Mouse (Mus musculus) B cell, adult (primary cell): ENCODE results near the gene Gm14190. TPM values are rescaled to one million over a fixed set of nuclear protein-coding genes. Genes with fewer than 3 reads are reported as not detected.

Experiments
- total RNA-seq: library from RNA; stranded (reverse); gene quantifications from 4 replicates; pipeline ENCODE4 v1.2.4, GENCODE M21; 2023; ENCODE audit not compliant: inconsistent age

Gene Gm14190
- total RNA-seq: not detected in 4 replicates

DNA sequence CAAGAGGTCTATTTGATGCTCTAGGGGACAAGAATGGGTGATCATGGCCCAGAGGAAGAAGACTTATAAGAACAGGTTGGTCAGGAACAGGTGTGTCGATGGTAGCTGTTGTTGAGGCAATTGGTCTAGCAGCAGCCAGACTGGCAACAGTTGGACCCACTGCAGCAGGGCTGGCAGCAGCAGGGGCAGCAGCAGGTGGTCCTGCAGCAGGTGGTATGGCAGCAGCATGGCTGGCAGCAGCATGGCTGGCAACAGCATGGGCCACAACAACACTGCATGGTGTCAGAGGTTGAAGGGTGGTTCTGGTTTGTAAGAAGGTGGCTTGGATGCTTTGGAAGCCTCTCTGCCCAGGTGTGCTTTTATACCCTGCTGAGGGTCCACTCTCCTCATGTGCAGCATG, at the start of gene Gm14190:
Gene Gm14190, minus strand, starts transcription at position 278 of the 400 bp plus-strand sequence.

DNA sequence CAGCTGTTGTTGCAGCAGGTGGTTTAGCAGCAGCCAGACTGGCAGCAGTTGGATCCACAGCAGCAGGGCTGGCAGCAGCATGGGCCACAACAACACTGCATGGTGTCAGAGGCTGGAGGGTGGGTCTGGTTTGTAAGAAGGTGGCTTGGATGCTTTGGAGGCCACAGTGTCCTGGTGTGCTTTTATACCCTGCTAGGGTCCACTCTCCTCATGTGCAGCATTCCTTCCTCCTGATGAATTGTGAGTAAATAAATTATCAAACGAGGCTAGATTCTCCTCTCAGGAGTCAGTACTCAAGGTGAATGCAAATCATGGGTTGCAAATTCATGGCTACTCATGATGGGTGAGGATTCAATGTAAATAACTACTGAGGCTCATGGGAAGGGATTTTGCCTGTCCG, 43.6 kb upstream of the Gm14190 start, which contains the start of gene Gm14180:
Gene Gm14180, minus strand, starts transcription at position 101 of the 400 bp plus-strand sequence.

DNA sequence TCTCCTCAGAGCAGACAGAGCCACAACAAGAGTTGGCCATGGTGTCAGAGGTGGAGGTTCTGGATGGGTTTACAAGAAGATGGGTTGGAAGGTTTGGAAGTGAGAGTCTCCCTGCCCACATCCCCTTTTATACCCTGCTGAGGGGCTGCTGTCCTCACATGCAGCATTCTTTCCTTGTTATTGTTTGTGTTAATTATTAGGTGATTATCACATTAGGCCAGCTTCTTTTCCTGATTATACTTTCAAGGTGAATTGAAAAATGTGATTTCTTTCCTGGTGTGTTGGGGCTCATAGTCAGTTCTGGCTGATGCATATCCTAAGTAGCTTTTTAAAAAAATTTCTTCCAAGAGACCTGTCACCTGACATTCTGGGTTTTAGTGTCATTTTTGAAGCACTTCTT, 24.7 kb downstream of the Gm14190 start, which contains the start of gene Krtap4-6:
Gene Krtap4-6, minus strand, starts transcription at position 101 of the 400 bp plus-strand sequence.

GRCm38 (mm10) chr11:99658467-99659010, 32.0 kb downstream of the Gm14190 start, which contains the start of gene Gm11563:
Gm11563 (minus strand) TSS chr11:99658960.

DNA sequence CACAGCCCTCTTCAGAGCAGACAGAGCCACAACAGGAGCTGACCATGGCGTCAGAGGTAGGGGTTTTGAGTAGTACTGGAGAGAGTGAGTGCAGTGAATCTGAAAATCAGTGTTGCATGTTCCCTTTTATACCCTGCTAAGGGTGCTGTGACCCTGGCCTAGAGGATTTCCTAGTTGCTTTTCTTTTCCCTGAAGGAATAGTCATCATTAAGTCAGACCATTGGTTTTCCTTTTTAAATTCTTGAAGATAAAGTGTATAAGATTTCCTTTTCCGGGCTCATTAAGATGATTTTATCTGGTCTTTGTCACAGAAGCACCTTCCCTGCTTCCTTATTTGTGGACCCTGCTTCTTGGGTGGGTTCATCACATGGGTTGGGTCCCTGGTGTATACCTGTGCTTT, 40.4 kb downstream of the Gm14190 start, which contains the start of gene Gm11555:
Gene Gm11555, minus strand, starts transcription at position 101 of the 400 bp plus-strand sequence.

GRCm38 (mm10) chr11:99643635-99644139, 46.9 kb downstream of the Gm14190 start, which contains the start of gene Krtap4-7:
Krtap4-7 (minus strand) TSS chr11:99644089.

Other genes with a start within 250 kb of the Gm14190 start
- gene Krt23, start 197.6 kb downstream of the Gm14190 start, total RNA-seq: not detected in 4 replicates
- not detected in 4 replicates for gene Krt39, start 169.4 kb downstream of the Gm14190 start, total RNA-seq
- not detected in 4 replicates for gene Krt40, start 147.6 kb downstream of the Gm14190 start, total RNA-seq
- gene Krtap3-3, start 139.9 kb downstream of the Gm14190 start, total RNA-seq: not detected in 4 replicates
- not detected in 4 replicates for gene Krtap3-2, start 133.9 kb downstream of the Gm14190 start, total RNA-seq
- gene Gm11939, start 131.3 kb downstream of the Gm14190 start, total RNA-seq: not detected in 4 replicates
- gene Krtap3-1, start 124.1 kb downstream of the Gm14190 start, total RNA-seq: not detected in 4 replicates
- not detected in 4 replicates for gene Krtap1-5, start 109.7 kb downstream of the Gm14190 start, total RNA-seq
- not detected in 4 replicates for gene Krtap1-4, start 107.1 kb downstream of the Gm14190 start, total RNA-seq
- gene Krtap1-3, start 99.4 kb downstream of the Gm14190 start, total RNA-seq: not detected in 4 replicates
- gene Krtap9-3, start 92.6 kb downstream of the Gm14190 start, total RNA-seq: not detected in 4 replicates
- not detected in 4 replicates for gene Gm11938, start 87.4 kb downstream of the Gm14190 start, total RNA-seq
- gene Gm11937, start 80.6 kb downstream of the Gm14190 start, total RNA-seq: not detected in 4 replicates
- gene Krtap2-4, start 75.9 kb downstream of the Gm14190 start, total RNA-seq: not detected in 4 replicates
- not detected in 4 replicates for gene Gm11562, start 70.3 kb downstream of the Gm14190 start, total RNA-seq
- not detected in 4 replicates for gene Krtap4-1, start 62.5 kb downstream of the Gm14190 start, total RNA-seq
- gene Krtap4-2, start 55.7 kb downstream of the Gm14190 start, total RNA-seq: not detected in 4 replicates
- not detected in 4 replicates for gene Krtap4-7, start 46.7 kb downstream of the Gm14190 start, total RNA-seq
- gene Gm11555, start 40.5 kb downstream of the Gm14190 start, total RNA-seq: not detected in 4 replicates
- gene Gm11563, start 31.8 kb downstream of the Gm14190 start, total RNA-seq: not detected in 4 replicates
- gene Krtap4-6, start 24.8 kb downstream of the Gm14190 start, total RNA-seq: not detected in 4 replicates
- not detected in 4 replicates for gene Gm14180, start 43.5 kb upstream of the Gm14190 start, total RNA-seq
- gene Gm11595, start 82.2 kb upstream of the Gm14190 start, total RNA-seq: not detected in 4 replicates
- not detected in 4 replicates for gene Krtap4-8, start 90.0 kb upstream of the Gm14190 start, total RNA-seq
- gene Krtap4-9, start 94.5 kb upstream of the Gm14190 start, total RNA-seq: not detected in 4 replicates
- not detected in 4 replicates for gene Gm11596, start 102.7 kb upstream of the Gm14190 start, total RNA-seq
- gene Gm11569, start 108.2 kb upstream of the Gm14190 start, total RNA-seq: not detected in 4 replicates
- not detected in 4 replicates for gene Gm11554, start 113.7 kb upstream of the Gm14190 start, total RNA-seq
- not detected in 4 replicates for gene Krtap4-13, start 119.2 kb upstream of the Gm14190 start, total RNA-seq
- not detected in 4 replicates for gene Gm11564, start 124.9 kb upstream of the Gm14190 start, total RNA-seq
- gene 2300003K06Rik, start 147.3 kb upstream of the Gm14190 start, total RNA-seq: not detected in 4 replicates
- gene Krtap4-16, start 160.9 kb upstream of the Gm14190 start, total RNA-seq: not detected in 4 replicates
- not detected in 4 replicates for gene Gm11568, start 167.2 kb upstream of the Gm14190 start, total RNA-seq
- not detected in 4 replicates for gene Gm11559, start 173.7 kb upstream of the Gm14190 start, total RNA-seq
- not detected in 4 replicates for gene Krtap9-1, start 182.6 kb upstream of the Gm14190 start, total RNA-seq
- not detected in 4 replicates for gene Gm11567, start 188.4 kb upstream of the Gm14190 start, total RNA-seq
- gene Krtap31-1, start 217.2 kb upstream of the Gm14190 start, total RNA-seq: not detected in 4 replicates
- gene Gm11565, start 224.0 kb upstream of the Gm14190 start, total RNA-seq: not detected in 4 replicates
- gene Krtap31-2, start 245.6 kb upstream of the Gm14190 start, total RNA-seq: not detected in 4 replicates